Mouse (Mus musculus) embryonic facial prominence, embryonic 15.5 days (tissue): ENCODE measurements around the gene Fam160a2. TPM values are rescaled to one million over a fixed set of nuclear protein-coding genes. Genes with fewer than 3 reads are reported as not detected.
"Not testable (repeated sequence)": the region's sequence is repeated elsewhere in the genome, so short reads cannot be mapped to it uniquely, and the experiment has no call there.

Experiments
- ATAC-seq: fragments of 200-750 bp; cut with Nextera tagmentation; 2 replicates; pipeline ENCODE4 v1.8.0; 2017; ENCODE audit warnings: low read depth, moderate TSS enrichment; ENCODE audit not compliant: insufficient number of reproducible peaks, low FRiP score, low TSS enrichment
- H3K27ac ChIP-seq: fragments of 300-500 bp; sonication (generic); replicated peaks from 2 replicates; pipeline ENCODE4 v1.5.1; 2015; ENCODE audit warnings: mild to moderate bottlenecking, inconsistent platforms
- H3K27me3 ChIP-seq: fragments of 300-500 bp; sonication (generic); 2 replicates; pipeline ENCODE4 v1.6.1; 2015; ENCODE audit warnings: inconsistent platforms
- H3K36me3 ChIP-seq: fragments of 300-500 bp; sonication (generic); 2 replicates; pipeline ENCODE4 v1.6.1; 2015; ENCODE audit warnings: mild to moderate bottlenecking, inconsistent platforms
- H3K4me1 ChIP-seq: fragments of 300-500 bp; sonication (generic); 2 replicates; pipeline ENCODE4 v1.6.1; 2015; ENCODE audit warnings: inconsistent platforms
- H3K4me2 ChIP-seq: fragments of 300-500 bp; sonication (generic); replicated peaks from 2 replicates; pipeline ENCODE4 v1.6.1; 2015; ENCODE audit warnings: mild to moderate bottlenecking, inconsistent platforms
- H3K4me3 ChIP-seq: fragments of 300-500 bp; sonication (generic); replicated peaks from 2 replicates; pipeline ENCODE4 v1.5.1; 2015; ENCODE audit warnings: mild to moderate bottlenecking, inconsistent platforms
- H3K9ac ChIP-seq: fragments of 300-500 bp; sonication (generic); 2 replicates; pipeline ENCODE4 v1.6.1; 2015; ENCODE audit warnings: inconsistent platforms
- H3K9me3 ChIP-seq: fragments of 300-500 bp; sonication (generic); replicated peaks from 2 replicates; pipeline ENCODE4 v1.6.1; 2016; ENCODE audit warnings: inconsistent platforms
- WGBS: fragments of 180-500 bp; shearing (Covaris S2); methylation state at CpG from one replicate; pipeline ENCODE4 v1.1.7; 2015; 5-methylcytosine and 5-hydroxymethylcytosine counted together
- polyA plus RNA-seq: library from polyadenylated mRNA; unstranded; fragments of >200 nt; fragmentation: Nextera tagmentation; extraction: Ambion mirVana; gene quantifications from 2 replicates; pipeline ENCODE4 v1.2.1, GENCODE M21; 2015

Gene Fam160a2
- polyA plus RNA-seq, 1 experiment from 2014 or later = 41.3 TPM

DNA sequence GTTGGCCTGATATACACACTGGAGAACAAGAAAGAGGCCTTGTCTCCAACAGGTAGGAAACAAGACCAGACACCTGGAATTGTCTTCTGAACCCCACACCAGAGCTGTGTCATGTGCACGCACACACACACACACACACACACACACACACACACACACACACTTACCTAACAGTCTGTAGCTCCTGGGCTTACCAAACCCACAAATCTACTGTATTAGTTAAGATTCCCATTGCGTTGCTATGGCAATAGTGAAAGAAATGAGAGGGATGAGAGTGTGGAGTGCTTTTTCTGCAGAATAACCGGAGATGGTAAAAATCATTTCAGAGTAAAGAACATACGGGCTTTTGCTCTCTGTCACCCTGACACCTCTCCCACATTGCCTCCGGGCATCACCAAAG lies 18.3 kb upstream of the Fam160a2 start:
- H3K4me2 ChIP-seq = no peak overlapping the region
- ATAC-seq = no peak
- H3K9me3 ChIP-seq = no peaks in the 10 kb centered on the region
- no peaks in the 10 kb centered on the region for H3K36me3 ChIP-seq
- no peak overlapping the region for H3K9ac ChIP-seq
- WGBS = 76% methylated on average over 5 of the region's 5 CpGs
- H3K4me1 ChIP-seq = no peaks in the 10 kb centered on the region
- H3K27me3 ChIP-seq = no peaks in the 10 kb centered on the region
- no peak overlapping the region for H3K27ac ChIP-seq
- no peak overlapping the region for H3K4me3 ChIP-seq

DNA sequence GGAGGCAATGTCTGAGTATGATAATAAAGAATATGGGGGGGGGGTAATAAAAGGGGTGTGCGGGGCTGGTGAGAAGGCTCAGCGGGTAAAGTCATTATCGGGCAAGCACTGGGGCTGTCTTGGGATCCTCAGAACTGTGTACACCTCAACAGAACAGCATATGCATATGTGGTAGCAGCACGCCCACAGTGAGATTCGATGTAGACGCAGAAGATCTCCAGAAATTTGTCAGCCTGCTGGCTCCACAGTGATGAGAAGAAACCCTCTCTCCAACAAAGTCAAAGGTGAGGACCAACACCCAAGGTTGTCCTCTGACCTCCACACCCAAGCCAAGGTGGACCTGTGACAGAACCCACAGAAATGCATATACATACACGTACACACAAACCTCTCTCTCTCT lies 16.7 kb upstream of the Fam160a2 start:
- H3K4me3 ChIP-seq = no peak overlapping the region
- no peak for ATAC-seq
- no peaks in the 10 kb centered on the region for H3K27me3 ChIP-seq
- H3K4me2 ChIP-seq = no peak overlapping the region
- WGBS = 95% methylated on average over 7 of the region's 7 CpGs
- H3K27ac ChIP-seq = no peak overlapping the region
- no peaks in the 10 kb centered on the region for H3K9me3 ChIP-seq
- H3K9ac ChIP-seq = no peak overlapping the region
- no peaks in the 10 kb centered on the region for H3K4me1 ChIP-seq
- H3K36me3 ChIP-seq = no peaks in the 10 kb centered on the region

- H3K4me1 ChIP-seq = no peaks in the 10 kb centered on the region
- WGBS = 56% methylated on average over 6 of the region's 6 CpGs
- no peak for ATAC-seq
- no peak overlapping the region for H3K4me2 ChIP-seq
- no peaks in the 10 kb centered on the region for H3K9me3 ChIP-seq
- no peak overlapping the region for H3K9ac ChIP-seq
- no peaks in the 10 kb centered on the region for H3K27me3 ChIP-seq
- H3K27ac ChIP-seq = no peak overlapping the region
- no peak overlapping the region for H3K4me3 ChIP-seq
- H3K36me3 ChIP-seq = no peaks in the 10 kb centered on the region
Measured at GRCm38 (mm10) chr7:105414385-105414784, 14.5 kb upstream of the Fam160a2 start.

DNA sequence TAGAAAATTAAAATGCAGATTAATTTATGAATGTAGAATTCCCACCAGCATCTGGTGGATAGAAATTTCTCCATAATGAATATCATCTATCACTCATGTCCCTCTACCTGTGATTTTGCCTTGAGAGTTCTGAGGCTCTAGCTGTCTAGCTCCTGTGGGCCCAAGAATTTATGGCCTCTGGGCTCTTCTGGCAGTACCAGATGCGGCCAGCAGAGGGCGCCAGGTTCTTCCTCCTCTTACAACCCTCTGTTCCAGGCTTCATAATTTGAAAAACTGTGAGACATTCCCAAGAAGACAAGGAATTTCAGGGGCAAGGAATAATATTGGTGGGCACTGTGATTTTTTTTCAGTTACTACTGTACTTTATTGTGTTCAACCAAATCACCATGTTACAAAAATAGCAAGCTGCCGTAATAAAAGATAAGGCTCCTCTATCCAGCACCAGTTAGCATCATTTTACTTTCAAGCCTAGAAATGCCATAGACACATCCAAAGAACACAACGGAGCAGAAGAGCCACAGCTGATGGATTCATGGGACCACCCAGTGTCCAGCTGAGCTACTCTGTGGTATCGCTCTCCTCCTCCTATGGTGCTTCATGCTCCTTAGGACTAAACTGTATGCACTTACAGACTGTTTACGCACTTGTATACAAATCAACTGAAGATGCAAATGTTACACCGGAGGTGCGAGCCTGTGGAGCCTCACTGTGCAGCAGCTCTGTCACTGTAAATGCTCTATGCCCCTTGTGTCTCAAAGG lies 12.2 kb upstream of the Fam160a2 start:
- H3K4me2 ChIP-seq, H3K36me3 ChIP-seq, H3K9me3 ChIP-seq, ATAC-seq, H3K9ac ChIP-seq, H3K27me3 ChIP-seq, H3K4me1 ChIP-seq, H3K4me3 ChIP-seq, H3K27ac ChIP-seq: not testable (repeated sequence)
- 57% methylated on average over 8 of the region's 8 CpGs for WGBS

- ATAC-seq = no peak
- 72% methylated on average over 1 of the region's 1 CpGs for WGBS
- H3K4me2 ChIP-seq = no peak overlapping the region
Measured at GRCm38 (mm10) chr7:105406322-105406721, 6.5 kb upstream of the Fam160a2 start.

GRCm38 (mm10) chr7:105404268-105404667 lies 4.4 kb upstream of the Fam160a2 start, which contains the start of gene Cnga4:
Gene Cnga4, plus strand, starts transcription at chr7:105404568.
- Histone ChIP-seq H3K4me3 (no peak within 1 kb of the TSS), H3K9me3 (no peaks in the 10 kb centered on the region), H3K27me3 (no peaks in the 10 kb centered on the region), H3K4me1 (0 out of 2 replicates have a peak, but pooled peaks cover under 1% of the 10 kb centered on the region), H3K36me3 (no peaks in the 10 kb centered on the region), H3K9ac (no peak within 1 kb of the TSS), H3K27ac (no peak within 1 kb of the TSS), H3K4me2 (no peak within 1 kb of the TSS)
- WGBS = 61% methylated on average over 5 of the region's 5 CpGs
- ATAC-seq = no peak

More at GRCm38 (mm10) chr7:105406322-105406721, 6.5 kb upstream of the Fam160a2 start:
- no peaks in the 10 kb centered on the region for H3K4me1 ChIP-seq
- H3K27me3 ChIP-seq = no peaks in the 10 kb centered on the region
- no peak overlapping the region for H3K27ac ChIP-seq
- H3K36me3 ChIP-seq = no peaks in the 10 kb centered on the region
- no peaks in the 10 kb centered on the region for H3K9me3 ChIP-seq
- H3K9ac ChIP-seq = no peak overlapping the region
- H3K4me3 ChIP-seq = no peak overlapping the region

DNA sequence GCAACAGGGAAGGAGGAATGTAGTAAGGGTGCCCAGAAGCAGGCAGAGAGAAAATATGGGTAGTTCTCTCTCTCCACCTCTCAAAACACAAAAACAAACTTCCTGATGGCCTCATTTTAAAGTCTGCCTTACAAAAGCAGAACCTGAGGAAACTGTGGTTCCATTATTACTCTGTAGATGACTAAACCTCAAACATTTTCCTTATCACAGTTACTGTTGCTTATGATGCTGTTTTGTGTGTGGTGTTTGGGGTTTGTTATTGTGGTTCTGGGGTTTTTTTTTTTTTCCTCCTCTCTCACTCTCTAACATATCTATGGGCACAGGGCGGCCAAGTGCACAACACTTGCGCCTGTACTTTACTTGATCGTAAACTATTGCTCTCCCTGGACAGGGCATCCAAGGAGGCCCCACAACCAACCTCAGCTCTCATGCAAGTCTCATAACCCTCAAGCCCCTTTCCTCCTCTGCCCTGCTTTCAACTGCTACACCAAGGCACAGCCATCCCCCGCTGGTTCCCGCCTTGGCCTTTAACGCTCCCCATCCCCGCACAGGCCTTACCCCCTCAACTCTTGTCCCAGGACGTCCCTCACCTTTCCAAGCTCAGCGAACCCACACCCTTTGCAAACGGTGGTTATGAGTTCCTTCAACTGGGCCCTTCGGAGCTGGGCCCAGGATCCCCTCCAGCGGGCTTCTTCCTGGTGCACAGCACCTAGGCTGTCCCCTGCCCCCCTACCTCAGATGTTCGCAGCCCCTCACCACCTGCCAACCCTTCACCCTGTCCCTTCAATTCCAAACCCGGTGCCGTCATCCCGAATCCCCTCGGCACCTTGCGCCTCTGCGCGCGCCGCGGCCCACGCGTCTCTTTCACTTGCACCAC lies 558 bp downstream of the Fam160a2 start:
- Histone ChIP-seq H3K27me3 (no peaks in the 10 kb centered on the region), H3K4me2 (peak overlapping the region; percentile 74), H3K4me1 (peaks cover 6% of the 10 kb centered on the region; the same call in 1 of the 2 replicates), H3K27ac (peak overlapping the region; percentile 63), H3K9ac (peak overlapping the region; percentile 79), H3K9me3 (no peaks in the 10 kb centered on the region), H3K36me3 (no peaks in the 10 kb centered on the region), H3K4me3 (peak overlapping the region; percentile 80)
- WGBS = 1% methylated on average over 25 of the region's 25 CpGs
- 0 out of 2 replicates have a peak, but pooled peaks have one; percentile 0 for ATAC-seq

- Histone ChIP-seq H3K27me3 (no peaks in the 10 kb centered on the region), H3K9me3 (no peaks in the 10 kb centered on the region), H3K4me1 (peaks cover 6% of the 10 kb centered on the region; the same call in 1 of the 2 replicates), H3K4me2 (no peak overlapping the region), H3K9ac (no peak overlapping the region), H3K27ac (no peak overlapping the region), H3K36me3 (no peaks in the 10 kb centered on the region), H3K4me3 (no peak overlapping the region)
- no peak for ATAC-seq
Measured at GRCm38 (mm10) chr7:105396126-105396525, 3.7 kb downstream of the Fam160a2 start.

DNA sequence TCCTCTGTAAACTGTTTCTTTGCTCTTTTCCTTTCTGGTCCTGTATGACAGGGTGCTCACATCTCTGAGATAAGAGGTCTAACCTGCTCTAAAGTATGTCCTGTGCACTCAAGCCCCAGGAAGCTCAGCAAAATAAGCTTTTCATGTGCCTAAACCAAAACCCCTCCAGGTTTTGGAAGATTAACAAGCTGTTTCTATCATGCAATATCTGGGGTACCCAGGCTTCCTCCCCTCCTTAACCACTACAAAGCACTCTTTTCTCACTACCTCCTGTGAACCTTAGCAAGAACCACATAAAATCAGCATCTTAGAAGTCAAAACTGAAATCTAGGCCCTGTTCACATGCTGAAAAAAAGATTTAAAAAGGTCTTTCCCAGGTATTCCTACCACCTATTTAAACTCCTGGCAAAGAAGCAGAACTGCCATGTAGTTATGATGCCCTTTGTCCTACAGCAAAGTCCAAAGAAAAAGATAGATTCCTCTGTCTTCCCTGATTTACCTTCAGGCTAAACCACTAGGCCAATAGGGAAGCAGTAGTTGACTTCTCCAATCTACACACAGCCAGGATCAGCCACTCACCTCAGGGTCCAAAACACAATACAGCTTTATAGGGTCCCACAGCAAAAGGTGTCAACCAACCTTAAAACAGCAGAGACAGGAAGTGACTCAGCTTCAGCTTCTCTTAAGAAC lies 4.6 kb downstream of the Fam160a2 start:
- Histone ChIP-seq H3K9ac (no peak overlapping the region), H3K9me3 (no peaks in the 10 kb centered on the region), H3K36me3 (no peaks in the 10 kb centered on the region), H3K4me1 (peaks cover 6% of the 10 kb centered on the region; the same call in 1 of the 2 replicates), H3K4me3 (no peak overlapping the region), H3K4me2 (no peak overlapping the region), H3K27me3 (no peaks in the 10 kb centered on the region), H3K27ac (no peak overlapping the region)
- ATAC-seq = no peak

DNA sequence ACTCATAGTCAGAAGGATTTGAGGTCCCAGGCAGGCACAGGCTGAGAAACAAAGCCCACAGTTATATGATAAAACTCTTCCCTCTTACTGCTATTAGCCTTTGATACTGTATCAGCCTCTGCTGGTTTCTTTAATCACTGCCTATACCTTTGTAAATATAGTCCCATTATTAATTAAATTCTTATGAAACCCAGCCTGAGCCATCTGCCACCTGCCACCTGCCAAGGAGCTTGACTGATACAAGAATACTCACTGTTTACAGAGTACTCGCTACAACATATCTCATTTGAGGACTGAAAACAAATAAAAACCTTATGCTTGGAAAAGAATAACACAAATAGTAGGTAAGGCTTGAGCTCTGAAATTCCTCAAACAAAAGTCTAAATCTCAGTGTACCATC lies 5.2 kb downstream of the Fam160a2 start:
- Histone ChIP-seq H3K27ac (no peak overlapping the region), H3K4me1 (peaks cover 6% of the 10 kb centered on the region; the same call in 1 of the 2 replicates), H3K4me2 (no peak overlapping the region), H3K9ac (no peak overlapping the region), H3K4me3 (no peak overlapping the region), H3K36me3 (peaks cover 6% of the 10 kb centered on the region), H3K27me3 (no peaks in the 10 kb centered on the region), H3K9me3 (no peaks in the 10 kb centered on the region)
- no peak for ATAC-seq
- WGBS = 54% methylated on average over 1 of the region's 1 CpGs

- 87% methylated on average over 2 of the region's 2 CpGs for WGBS
- no peak for ATAC-seq
- Histone ChIP-seq H3K9ac (no peak overlapping the region), H3K4me2 (no peak overlapping the region), H3K27ac (no peak overlapping the region), H3K27me3 (no peaks in the 10 kb centered on the region), H3K9me3 (no peaks in the 10 kb centered on the region), H3K4me3 (no peak overlapping the region), H3K36me3 (peaks cover 45% of the 10 kb centered on the region), H3K4me1 (no peaks in the 10 kb centered on the region)
Measured at GRCm38 (mm10) chr7:105390236-105390635, 9.6 kb downstream of the Fam160a2 start.
